Mouse (Mus musculus) embryonic fibroblast, embryonic 13.5 days (primary cell): ENCODE results near the gene Faim.

Experiments used
- CTCF ChIP-seq: IDR thresholded peaks from 2 replicates; pipeline ENCODE4 v1.5.1; 2011; ENCODE audit warnings: mild to moderate bottlenecking, control low read depth, low read length, moderate library complexity, borderline replicate concordance; ENCODE audit not compliant: insufficient read depth
- POLR2A ChIP-seq: IDR thresholded peaks from 2 replicates; pipeline ENCODE4 v1.6.1; 2011; ENCODE audit warnings: low read depth, mild to moderate bottlenecking, control low read depth, low read length, moderate library complexity

GRCm38 (mm10) chr9:98994103-98994502 lies 7.9 kb downstream of the Faim start:
- no peak for TF ChIP-seq CTCF
- no peak for TF ChIP-seq POLR2A
